Mouse (Mus musculus) hindbrain, embryonic 10.5 days (tissue): ENCODE measurements at regions not wholly inside any gene's neighbourhood (a gene's known extent, or its start where the extent isn't known, plus 50 kb on each side); places are given as distances from the start of the nearest gene placed in this dataset.

Experiments
- DNase-seq: peaks from one replicate; pipeline ENCODE4 v3.0.0-alpha.2; 2017; ENCODE audit warnings: low spot score
- H3K27ac ChIP-seq: fragments of 300-500 bp; sonication (generic); 2 replicates; pipeline ENCODE4 v1.5.1; 2016; ENCODE audit warnings: mild to moderate bottlenecking, moderate library complexity
- H3K27me3 ChIP-seq: fragments of 300-500 bp; sonication (generic); 2 replicates; pipeline ENCODE4 v1.6.1; 2016; ENCODE audit warnings: mild to moderate bottlenecking; ENCODE audit not compliant: poor library complexity, insufficient read depth, severe bottlenecking
- H3K36me3 ChIP-seq: fragments of 300-500 bp; sonication (generic); 2 replicates; pipeline ENCODE4 v1.6.1; 2016; ENCODE audit warnings: mild to moderate bottlenecking, moderate library complexity
- H3K4me1 ChIP-seq: fragments of 300-500 bp; sonication (generic); replicated peaks from 2 replicates; pipeline ENCODE4 v1.6.1; 2016; ENCODE audit warnings: mild to moderate bottlenecking
- H3K4me3 ChIP-seq: fragments of 300-500 bp; sonication (generic); 2 replicates; pipeline ENCODE4 v1.5.1; 2016; ENCODE audit warnings: mild to moderate bottlenecking, moderate library complexity
- H3K9me3 ChIP-seq: fragments of 300-500 bp; sonication (generic); 2 replicates; pipeline ENCODE4 v1.6.1; 2016; ENCODE audit warnings: mild to moderate bottlenecking, moderate library complexity
- WGBS: fragments of 180-500 bp; shearing (Covaris S2); methylation state at CpG from one replicate; pipeline ENCODE4 v1.1.7; 2016; 5-methylcytosine and 5-hydroxymethylcytosine counted together

DNA sequence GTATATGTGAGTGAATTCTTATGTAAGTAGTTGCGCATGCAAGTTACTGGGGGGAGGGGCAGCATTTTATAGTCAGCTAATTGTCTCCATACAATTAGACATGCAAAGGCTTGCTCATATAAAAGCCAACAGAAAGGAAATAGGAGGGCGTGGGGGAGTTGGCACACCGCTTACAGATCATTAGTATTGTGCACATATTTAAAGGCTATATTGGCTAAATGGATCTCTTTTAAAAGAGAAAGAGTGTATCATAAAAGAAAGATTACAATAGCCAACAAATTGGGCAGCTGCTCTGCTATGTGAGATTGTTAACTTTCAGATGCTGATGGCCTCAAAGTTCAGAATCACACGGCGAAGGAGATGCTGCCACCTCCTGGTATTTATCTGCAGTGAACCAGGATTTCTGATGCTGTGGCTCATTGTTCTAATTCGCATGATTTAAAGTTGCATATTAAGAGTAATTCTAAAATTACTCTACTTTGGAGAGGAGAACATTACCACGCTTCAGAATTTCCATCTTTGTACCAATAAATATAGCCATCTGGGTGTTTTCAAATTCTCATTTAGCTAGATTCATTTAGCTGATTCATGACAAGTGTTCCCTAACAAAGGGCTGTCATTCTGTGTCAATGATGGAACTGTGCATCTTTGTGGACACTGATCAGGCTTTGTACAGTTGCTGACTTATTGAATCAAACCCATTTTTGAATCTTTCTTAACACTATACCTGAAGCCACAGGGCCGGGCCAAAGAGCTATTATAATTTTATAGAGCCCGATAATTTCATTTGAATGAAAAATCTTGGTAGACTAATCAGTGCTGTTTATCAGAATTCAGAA is 156.7 kb upstream of the Pdzrn3 start:
- Histone ChIP-seq H3K36me3 (no peaks in the 10 kb centered on the region), H3K4me3 (no peak overlapping the region), H3K27me3 (no peaks in the 10 kb centered on the region), H3K4me1 (peaks cover 5% of the 10 kb centered on the region), H3K27ac (no peak overlapping the region), H3K9me3 (no peaks in the 10 kb centered on the region)
- 50% methylated on average over 9 of the region's 9 CpGs for WGBS
- DNase-seq: peak; percentile 38

- H3K4me3 ChIP-seq: no peak overlapping the region
- no peaks in the 10 kb centered on the region for H3K27me3 ChIP-seq
- DNase-seq: no peak
- no peaks in the 10 kb centered on the region for H3K9me3 ChIP-seq
- WGBS: 70% methylated on average over 7 of the region's 7 CpGs
- no peak overlapping the region for H3K27ac ChIP-seq
- peaks cover 5% of the 10 kb centered on the region for H3K4me1 ChIP-seq
- H3K36me3 ChIP-seq: no peaks in the 10 kb centered on the region
Measured at GRCm38 (mm10) chr6:101532436-101532835, 154.7 kb upstream of the Pdzrn3 start.

DNA sequence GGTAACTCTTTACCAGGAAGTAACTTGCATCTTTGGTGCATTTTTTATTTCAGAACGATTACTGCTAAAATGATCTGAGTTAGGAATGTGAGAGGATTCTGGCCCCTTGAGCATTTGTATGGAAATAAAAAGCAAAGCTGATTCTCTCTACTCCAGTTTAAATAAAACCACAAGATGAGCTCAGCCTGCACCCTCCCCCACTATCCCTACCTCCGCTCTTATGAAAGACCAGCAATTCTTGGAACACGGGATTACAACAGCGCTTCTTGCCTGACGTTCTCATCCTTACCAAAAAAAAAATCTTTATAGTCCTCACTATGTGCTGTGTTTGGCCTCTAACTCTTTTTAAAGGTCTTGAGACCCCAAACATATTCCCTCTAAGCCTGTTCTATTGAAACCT is 154.2 kb upstream of the Pdzrn3 start:
- WGBS: 82% methylated on average over 5 of the region's 5 CpGs
- no peak for DNase-seq
- Histone ChIP-seq H3K4me3 (no peak overlapping the region), H3K36me3 (no peaks in the 10 kb centered on the region), H3K27me3 (no peaks in the 10 kb centered on the region), H3K27ac (no peak overlapping the region), H3K9me3 (no peaks in the 10 kb centered on the region), H3K4me1 (peaks cover 5% of the 10 kb centered on the region)

DNA sequence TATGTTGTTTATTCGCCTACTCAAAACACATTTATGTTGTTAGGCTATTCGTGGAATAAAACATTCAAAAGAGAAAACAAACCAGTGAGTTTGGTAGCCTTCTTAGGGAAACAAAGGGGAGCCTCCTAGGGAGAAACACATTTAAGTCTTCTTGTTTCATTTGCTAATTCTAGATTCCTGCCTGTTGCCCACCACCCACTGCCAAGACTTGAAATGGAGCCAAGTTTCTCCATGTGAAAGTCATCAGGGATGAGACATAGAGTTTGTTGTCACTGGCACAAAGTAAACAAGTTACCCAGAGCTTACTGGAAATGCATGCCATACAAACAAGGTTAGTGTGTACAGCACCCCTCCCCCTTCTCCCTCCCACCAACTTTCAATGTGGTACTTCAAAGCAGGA is 147.4 kb upstream of the Pdzrn3 start:
- no peaks in the 10 kb centered on the region for H3K9me3 ChIP-seq
- no peak for DNase-seq
- H3K4me1 ChIP-seq: no peaks in the 10 kb centered on the region
- 53% methylated on average over 2 of the region's 2 CpGs for WGBS
- H3K27ac ChIP-seq: no peak overlapping the region
- no peaks in the 10 kb centered on the region for H3K36me3 ChIP-seq
- no peak overlapping the region for H3K4me3 ChIP-seq
- no peaks in the 10 kb centered on the region for H3K27me3 ChIP-seq

DNA sequence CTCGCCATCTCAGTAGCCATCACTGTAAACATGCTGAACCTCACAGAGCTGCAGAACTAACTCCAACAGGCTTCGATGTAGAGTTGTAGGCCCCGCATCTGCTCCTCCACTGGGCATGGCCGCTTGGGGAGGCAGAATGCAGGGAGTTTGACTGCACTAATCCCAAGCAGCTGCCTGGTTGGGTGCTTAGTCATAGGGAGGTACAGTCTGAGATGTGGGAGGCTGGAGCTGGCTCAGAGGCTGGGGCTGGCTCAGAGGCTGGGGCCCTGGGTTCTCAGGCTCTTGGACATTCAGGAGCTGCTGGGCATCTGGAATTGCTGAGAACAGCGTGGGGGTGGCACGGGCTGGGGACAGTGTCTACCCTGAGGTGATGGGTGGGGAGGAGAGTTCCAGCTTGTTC is 143.6 kb upstream of the Pdzrn3 start:
- Histone ChIP-seq H3K27me3 (no peaks in the 10 kb centered on the region), H3K27ac (no peak overlapping the region), H3K4me3 (no peak overlapping the region), H3K9me3 (no peaks in the 10 kb centered on the region), H3K36me3 (no peaks in the 10 kb centered on the region), H3K4me1 (peaks cover 9% of the 10 kb centered on the region)
- WGBS: 89% methylated on average over 6 of the region's 6 CpGs
- no peak for DNase-seq

GRCm38 (mm10) chr6:101520755-101521154 is 143.1 kb upstream of the Pdzrn3 start:
- no peaks in the 10 kb centered on the region for H3K27me3 ChIP-seq
- H3K4me3 ChIP-seq: no peak overlapping the region
- no peaks in the 10 kb centered on the region for H3K36me3 ChIP-seq
- H3K4me1 ChIP-seq: peaks cover 9% of the 10 kb centered on the region
- DNase-seq: no peak
- 88% methylated on average over 3 of the region's 3 CpGs for WGBS
- H3K9me3 ChIP-seq: no peaks in the 10 kb centered on the region
- no peak overlapping the region for H3K27ac ChIP-seq

DNA sequence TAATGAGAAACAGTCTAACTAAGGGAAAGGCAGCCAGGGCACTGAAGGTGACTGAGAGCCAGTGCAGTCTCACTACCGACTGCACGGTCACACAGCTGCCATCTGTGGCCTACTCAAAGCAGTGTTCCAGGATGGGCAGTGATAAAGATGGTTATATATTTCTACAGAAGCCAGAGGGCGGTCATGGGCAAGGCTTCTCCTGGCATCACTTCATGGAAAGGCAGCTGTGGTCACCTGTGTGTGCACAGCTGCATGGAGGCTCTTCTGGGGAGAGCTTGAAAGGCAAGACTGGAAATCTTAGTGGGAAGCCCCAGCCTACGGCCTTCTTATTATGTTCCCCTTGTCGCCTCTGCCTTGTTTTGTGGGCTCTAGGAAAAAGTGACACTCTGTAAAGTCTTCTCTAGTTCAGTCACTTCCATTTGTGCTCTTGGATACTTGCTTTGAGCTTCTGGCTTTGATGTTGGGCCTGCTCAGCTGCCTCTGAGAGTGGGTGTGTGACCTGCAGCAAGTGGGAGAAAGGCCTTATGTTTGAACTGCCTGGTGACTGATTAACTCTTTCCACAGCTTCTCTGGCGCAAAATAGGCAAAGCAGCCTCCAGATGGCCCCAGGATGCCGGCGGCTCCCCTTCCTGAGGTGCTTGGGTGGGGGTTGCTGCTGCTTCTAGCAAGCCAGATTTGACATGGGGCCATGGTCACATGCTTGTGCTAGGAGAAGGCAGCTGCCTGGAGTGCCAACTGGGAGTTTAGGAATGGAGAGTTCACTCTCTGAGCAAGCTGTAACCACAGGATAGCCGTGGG is 141.4 kb upstream of the Pdzrn3 start:
- Histone ChIP-seq H3K27me3 (no peaks in the 10 kb centered on the region), H3K9me3 (no peaks in the 10 kb centered on the region), H3K36me3 (no peaks in the 10 kb centered on the region), H3K4me1 (peaks cover 9% of the 10 kb centered on the region), H3K27ac (peak overlapping the region; percentile 31; the same call in 1 of the 2 replicates), H3K4me3 (no peak overlapping the region)
- DNase-seq: peak; percentile 29
- WGBS: 54% methylated on average over 9 of the region's 9 CpGs

GRCm38 (mm10) chr6:101517584-101517983 is 139.9 kb upstream of the Pdzrn3 start:
- Histone ChIP-seq H3K9me3 (no peaks in the 10 kb centered on the region), H3K4me3 (no peak overlapping the region), H3K27ac (no peak overlapping the region), H3K27me3 (no peaks in the 10 kb centered on the region), H3K36me3 (no peaks in the 10 kb centered on the region), H3K4me1 (peaks cover 9% of the 10 kb centered on the region)
- WGBS: 77% methylated on average over 2 of the region's 2 CpGs
- no peak for DNase-seq

DNA sequence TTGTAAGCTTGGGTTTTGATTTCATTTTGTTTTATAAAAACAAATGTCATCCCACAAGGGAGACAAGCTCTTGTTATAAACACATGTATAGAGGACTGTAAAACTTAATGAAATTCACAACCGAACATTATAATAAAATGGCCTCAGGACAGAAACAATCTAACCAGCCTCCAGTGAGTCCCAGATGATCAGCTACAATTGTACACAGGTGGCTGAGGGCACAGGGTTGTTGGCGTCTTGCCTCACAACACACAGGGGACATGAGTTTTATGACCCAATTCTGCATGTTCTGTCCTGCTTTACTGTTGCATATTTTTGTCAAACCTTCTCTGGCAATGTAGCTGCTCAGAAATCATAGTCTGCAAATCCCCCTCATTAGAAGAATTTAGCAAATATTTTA is 136.0 kb upstream of the Pdzrn3 start:
- H3K4me1 ChIP-seq: peaks cover under 1% of the 10 kb centered on the region; the same call in 1 of the 2 replicates
- no peaks in the 10 kb centered on the region for H3K27me3 ChIP-seq
- WGBS: 83% methylated on average over 2 of the region's 2 CpGs
- DNase-seq: no peak
- no peaks in the 10 kb centered on the region for H3K9me3 ChIP-seq
- no peaks in the 10 kb centered on the region for H3K36me3 ChIP-seq
- no peak overlapping the region for H3K4me3 ChIP-seq
- H3K27ac ChIP-seq: no peak overlapping the region

DNA sequence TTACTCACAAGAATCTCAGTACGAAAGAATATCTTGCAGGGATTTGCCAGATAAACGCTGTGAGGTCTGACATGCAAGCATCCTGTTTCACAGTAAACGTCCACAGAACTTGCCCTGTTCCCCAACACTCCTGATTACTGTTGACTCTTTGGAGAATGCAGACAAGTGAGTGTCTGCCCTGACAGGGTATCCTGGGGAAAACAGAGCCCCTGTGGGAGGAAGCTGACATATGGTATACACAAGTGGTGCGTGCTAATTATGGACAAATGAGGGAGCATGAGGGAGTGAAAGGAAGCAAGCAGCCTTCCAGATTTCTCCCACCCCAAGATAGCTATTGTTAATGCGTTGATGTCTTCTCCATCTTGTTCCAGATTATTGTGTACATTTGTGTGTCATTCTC is 124.5 kb upstream of the Pdzrn3 start:
- Histone ChIP-seq H3K36me3 (no peaks in the 10 kb centered on the region), H3K27me3 (no peaks in the 10 kb centered on the region), H3K4me3 (no peak overlapping the region), H3K4me1 (peaks cover 5% of the 10 kb centered on the region; the same call in 1 of the 2 replicates), H3K27ac (no peak overlapping the region), H3K9me3 (no peaks in the 10 kb centered on the region)
- WGBS: 49% methylated on average over 5 of the region's 5 CpGs
- peak; percentile 8 for DNase-seq

- Histone ChIP-seq H3K27me3 (no peaks in the 10 kb centered on the region), H3K36me3 (no peaks in the 10 kb centered on the region), H3K4me3 (no peak overlapping the region), H3K4me1 (peaks cover 5% of the 10 kb centered on the region; the same call in 1 of the 2 replicates), H3K27ac (no peak overlapping the region), H3K9me3 (no peaks in the 10 kb centered on the region)
- DNase-seq: no peak
- 78% methylated on average over 4 of the region's 4 CpGs for WGBS
Measured at GRCm38 (mm10) chr6:101501716-101502115, 124.0 kb upstream of the Pdzrn3 start.

DNA sequence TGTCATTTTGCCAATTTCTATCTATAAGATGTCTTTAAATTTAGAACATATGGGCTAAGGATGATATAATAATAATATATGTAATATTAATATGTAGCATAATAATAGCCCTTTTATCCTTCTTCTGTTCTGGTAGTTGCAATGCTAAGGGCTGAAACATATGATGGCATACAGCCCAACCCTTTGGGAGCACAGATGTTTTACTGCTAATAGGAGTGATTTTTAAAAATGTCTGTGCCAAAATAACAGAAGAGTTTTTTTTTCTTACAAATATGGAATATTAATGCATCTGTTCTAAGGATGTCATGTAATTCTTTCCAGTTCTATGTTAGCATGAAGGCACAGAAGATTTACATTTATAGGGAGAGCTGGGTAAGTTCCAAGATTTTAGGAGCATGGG is 122.5 kb upstream of the Pdzrn3 start:
- Histone ChIP-seq H3K9me3 (no peaks in the 10 kb centered on the region), H3K4me1 (peaks cover 5% of the 10 kb centered on the region; the same call in 1 of the 2 replicates), H3K27ac (no peak overlapping the region), H3K27me3 (no peaks in the 10 kb centered on the region), H3K36me3 (no peaks in the 10 kb centered on the region), H3K4me3 (no peak overlapping the region)
- no peak for DNase-seq

- Histone ChIP-seq H3K4me1 (peaks cover 14% of the 10 kb centered on the region), H3K9me3 (no peaks in the 10 kb centered on the region), H3K27me3 (no peaks in the 10 kb centered on the region), H3K4me3 (no peak overlapping the region), H3K36me3 (no peaks in the 10 kb centered on the region), H3K27ac (no peak overlapping the region)
- no peak for DNase-seq
- WGBS: 53% methylated on average over 2 of the region's 2 CpGs
Measured at GRCm38 (mm10) chr6:101488466-101488865, 110.8 kb upstream of the Pdzrn3 start.
